8 mouse cellular contexts compared by ENCODE assay signal in the genomic region with DNA sequence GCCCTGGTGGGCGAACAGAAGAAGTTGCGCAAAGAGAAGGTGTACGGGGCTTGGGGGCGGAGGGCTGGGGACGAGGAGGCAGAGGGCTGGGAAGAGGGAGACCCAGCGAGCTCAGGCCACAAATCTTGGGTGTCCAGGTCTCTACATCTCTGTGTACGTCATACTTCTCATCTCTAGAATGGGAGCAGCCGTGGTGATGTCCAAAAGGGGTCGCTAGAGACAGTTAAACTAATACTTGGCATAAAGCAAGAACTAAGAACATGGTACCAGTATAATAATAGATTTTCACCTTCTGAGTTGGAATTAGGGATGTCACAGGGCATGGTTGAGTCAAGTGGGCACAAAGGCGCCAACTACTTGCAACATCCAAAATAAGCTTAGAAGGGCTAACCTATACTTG. TPM values are rescaled to one million over a fixed set of nuclear protein-coding genes. Genes with fewer than 3 reads are reported as not detected.
DNase-seq lines count a peak whose midpoint lies in the region; ATAC-seq and TF ChIP-seq lines count a peak whose summit lies in the region.

No protein-coding gene starts in this region.

- peak overlapping the region; percentile 66 for H3K9ac ChIP-seq in heart, embryonic 13.5 days
- H3K9ac ChIP-seq in ES-E14 (ENCODE audit: insufficient read depth, low read depth, low read length, poor library complexity, severe bottlenecking), result 0 out of 2 replicates have a peak overlapping the region, but pooled peaks have one; percentile 1
- H3K9ac ChIP-seq in forebrain, postnatal 0 days, result peak overlapping the region; percentile 26; the same call in 1 of the 2 replicates
- peak overlapping the region; percentile 51; the same call in 1 of the 2 replicates for H3K9ac ChIP-seq in midbrain, embryonic 11.5 days (ENCODE audit: low read length)

- ATAC-seq in heart, embryonic 13.5 days (ENCODE audit: extremely low read depth, insufficient number of reproducible peaks, low FRiP score, low TSS enrichment), result no peak
- 0 out of 2 replicates have a peak, but pooled peaks have one; percentile 14 for ATAC-seq in forebrain, postnatal 0 days
- no peak for ATAC-seq in midbrain, embryonic 11.5 days (ENCODE audit: low FRiP score)

- in situ Hi-C loops in ES-E14 (cut with MboI; ENCODE audit: low sequenced_read_pairs in 2 of 2, unreplicated experiment in 2 of 2), result no loop called here

- H3K27me3 ChIP-seq in heart, embryonic 13.5 days (replicated peaks), result peaks cover 99% of the 10 kb centered on the region
- H3K27me3 ChIP-seq in forebrain, postnatal 0 days (ENCODE audit: insufficient read depth, low read length), result peaks cover 10% of the 10 kb centered on the region; the same call in 1 of the 2 replicates
- H3K27me3 ChIP-seq in midbrain, embryonic 11.5 days (ENCODE audit: control insufficient read depth, insufficient read depth, low read length), result peaks cover 43% of the 10 kb centered on the region

- no peak overlapping the region for H3K27ac ChIP-seq in heart, embryonic 13.5 days (replicated peaks)
- H3K27ac ChIP-seq in ES-E14 (ENCODE audit: insufficient read depth, low read depth, low read length, poor library complexity, severe bottlenecking), result no peak overlapping the region
- no peak overlapping the region for H3K27ac ChIP-seq in forebrain, postnatal 0 days (ENCODE audit: low read depth, low read length)
- no peak overlapping the region for H3K27ac ChIP-seq in midbrain, embryonic 11.5 days (ENCODE audit: low read depth, low read length)
- no peak overlapping the region for H3K27ac ChIP-seq in gastrocnemius, adult 2 months

- 41% methylated on average over 10 of the region's 10 CpGs for WGBS in heart, embryonic 13.5 days
- WGBS in forebrain, postnatal 0 days, result 53% methylated on average over 10 of the region's 10 CpGs
- WGBS in midbrain, embryonic 11.5 days, result 50% methylated on average over 10 of the region's 10 CpGs

- intact Hi-C loops in gastrocnemius, adult 2 months (cut with DNase I), result no loop called here

- H3K4me2 ChIP-seq in heart, embryonic 13.5 days, result peak overlapping the region; percentile 65
- peak overlapping the region; percentile 54 for H3K4me2 ChIP-seq in forebrain, postnatal 0 days (ENCODE audit: low read depth)
- peak overlapping the region; percentile 41 for H3K4me2 ChIP-seq in midbrain, embryonic 11.5 days

- peaks cover 17% of the 10 kb centered on the region for H3K4me1 ChIP-seq in heart, embryonic 13.5 days
- H3K4me1 ChIP-seq in ES-E14 (ENCODE audit: control insufficient read depth in 2 of 2, insufficient read depth in 2 of 2, low read length in 2 of 2, poor library complexity in 1 of 2), result peaks cover 9% of the 10 kb centered on the region in 2 experiments; a peak in 2 of 4 replicates
- no peaks in the 10 kb centered on the region for H3K4me1 ChIP-seq in forebrain, postnatal 0 days (ENCODE audit: insufficient read depth)
- H3K4me1 ChIP-seq in midbrain, embryonic 11.5 days (ENCODE audit: control insufficient read depth, insufficient read depth, low read length), result peaks cover 13% of the 10 kb centered on the region

- no peaks in the 10 kb centered on the region for H3K9me3 ChIP-seq in heart, embryonic 13.5 days
- no peaks in the 10 kb centered on the region for H3K9me3 ChIP-seq in ES-E14 (ENCODE audit: control insufficient read depth, insufficient read depth, low read depth, low read length)
- no peaks in the 10 kb centered on the region for H3K9me3 ChIP-seq in forebrain, postnatal 0 days (ENCODE audit: low read length)
- no peaks in the 10 kb centered on the region for H3K9me3 ChIP-seq in midbrain, embryonic 11.5 days (ENCODE audit: control insufficient read depth, low read length)

- DNase-seq in heart, adult 9 months (ENCODE audit: low spot score in 2 of 2), result no peak
- DNase-seq in ES-E14 (ENCODE audit: low read depth, low spot score), result no peak
- no peak for DNase-seq in forebrain, postnatal 0 days
- DNase-seq in midbrain, embryonic 11.5 days (ENCODE audit: low spot score, missing footprints), result no peak
- DNase-seq in gastrocnemius, adult 2 months, result no peak
- DNase-seq in cerebellum, adult 11 months, result no peak
- DNase-seq in lung, postnatal 36 days, result no peak

- H3K36me3 ChIP-seq in heart, embryonic 13.5 days, result no peaks in the 10 kb centered on the region
- H3K36me3 ChIP-seq in ES-E14 (ENCODE audit: control insufficient read depth, insufficient read depth, low read length, poor library complexity, severe bottlenecking), result no peaks in the 10 kb centered on the region
- no peaks in the 10 kb centered on the region for H3K36me3 ChIP-seq in forebrain, postnatal 0 days (ENCODE audit: insufficient read depth)
- H3K36me3 ChIP-seq in midbrain, embryonic 11.5 days (ENCODE audit: control insufficient read depth, insufficient read depth, low read length), result 0 out of 2 replicates have a peak, but pooled peaks cover under 1% of the 10 kb centered on the region

- H3K4me3 ChIP-seq in heart, embryonic 13.5 days, result peak overlapping the region; percentile 44
- H3K4me3 ChIP-seq in ES-E14 (ENCODE audit: insufficient read depth in 1 of 2, low read depth in 1 of 2, low read length in 2 of 2, poor library complexity in 1 of 2, severe bottlenecking in 1 of 2), result peak overlapping the region; percentile 38 to 58; a peak in 3 of 4 replicates
- peak overlapping the region; percentile 26 for H3K4me3 ChIP-seq in forebrain, postnatal 0 days (ENCODE audit: low read depth, low read length)
- H3K4me3 ChIP-seq in midbrain, embryonic 11.5 days (ENCODE audit: low read depth, low read length), result peak overlapping the region; percentile 20; the same call in 1 of the 2 replicates
- no peak overlapping the region for H3K4me3 ChIP-seq in gastrocnemius, adult 2 months

- peak; percentile 40 for TF ChIP-seq CTCF in forebrain, postnatal 0 days (IDR thresholded peaks at IDR 0.05; ENCODE audit: low read depth)
- TF ChIP-seq CTCF in gastrocnemius, adult 2 months (IDR thresholded peaks at IDR 0.05), result no peak

TF ChIP-seq in ES-E14, 5 proteins besides CTCF, POLR2A, EP300 and RAD21:
- TF ChIP-seq HCFC1 (IDR thresholded peaks at IDR 0.05; ENCODE audit: borderline replicate concordance, insufficient read depth, low read length) (no peak), MAFK (IDR thresholded peaks at IDR 0.05; ENCODE audit: insufficient read depth, low read depth, low read length) (no peak), ZNF384 (IDR thresholded peaks at IDR 0.05; ENCODE audit: low read depth, low read length) (no peak), ZC3H11A (IDR thresholded peaks at IDR 0.05; ENCODE audit: borderline replicate concordance, low read depth, low read length) (no peak), CHD2 (IDR thresholded peaks at IDR 0.05; ENCODE audit: low read depth, low read length) (no peak)

RNA-seq across cellular contexts. Expression of a gene that starts 9.9 kb away (rescaled TPM):
- polyA plus RNA-seq in heart, embryonic 13.5 days (2015; fragmentation: Nextera tagmentation; extraction: Ambion mirVana), result 0.24 TPM in 1 of 2 replicates, not detected in the other
- total RNA-seq in ES-E14 (2012; rRNA removed), result 1.6 and 1.7 TPM in 2 replicates
- 28.2 and 29.1 TPM in 2 replicates for total RNA-seq in forebrain, postnatal 0 days (2014; rRNA removed)
- polyA plus RNA-seq in forebrain, postnatal 0 days (2015; fragmentation: Nextera tagmentation; extraction: Ambion mirVana), result 12.0 and 20.1 TPM in 2 replicates
- 65.3 and 70.2 TPM in 2 replicates for polyA plus RNA-seq in midbrain, embryonic 11.5 days (2014; fragmentation: Nextera tagmentation; extraction: Ambion mirVana)
- total RNA-seq in gastrocnemius, adult 2 months (2021), result not detected

RNA-seq across cellular contexts. Expression of a gene that starts 12.8 kb away (rescaled TPM):
- not detected in 2 replicates for polyA plus RNA-seq in heart, embryonic 13.5 days (2015; fragmentation: Nextera tagmentation; extraction: Ambion mirVana)
- total RNA-seq in ES-E14 (2012; rRNA removed), result 0.27 TPM in 1 of 2 replicates, not detected in the other
- total RNA-seq in forebrain, postnatal 0 days (2014; rRNA removed), result not detected in 2 replicates
- not detected in 2 replicates for polyA plus RNA-seq in forebrain, postnatal 0 days (2015; fragmentation: Nextera tagmentation; extraction: Ambion mirVana)
- polyA plus RNA-seq in midbrain, embryonic 11.5 days (2014; fragmentation: Nextera tagmentation; extraction: Ambion mirVana), result 0.12 TPM in 1 of 2 replicates, not detected in the other
- not detected for total RNA-seq in gastrocnemius, adult 2 months (2021)

RNA-seq across cellular contexts. Expression of a gene that starts 20.7 kb away (rescaled TPM):
- 0.17 TPM in 1 of 2 replicates, not detected in the other for polyA plus RNA-seq in heart, embryonic 13.5 days (2015; fragmentation: Nextera tagmentation; extraction: Ambion mirVana)
- total RNA-seq in ES-E14 (2012; rRNA removed), result 0.90 and 1.1 TPM in 2 replicates
- 3.2 TPM in 2 replicates for total RNA-seq in forebrain, postnatal 0 days (2014; rRNA removed)
- 0.57 and 0.79 TPM in 2 replicates for polyA plus RNA-seq in forebrain, postnatal 0 days (2015; fragmentation: Nextera tagmentation; extraction: Ambion mirVana)
- 0.61 and 0.94 TPM in 2 replicates for polyA plus RNA-seq in midbrain, embryonic 11.5 days (2014; fragmentation: Nextera tagmentation; extraction: Ambion mirVana)
- total RNA-seq in gastrocnemius, adult 2 months (2021), result under 1 TPM; 0.54 to 0.56 TPM

RNA-seq across cellular contexts. Expression of a gene that starts 58.7 kb away (rescaled TPM):
- polyA plus RNA-seq in heart, embryonic 13.5 days (2015; fragmentation: Nextera tagmentation; extraction: Ambion mirVana), result 0.13 and 0.36 TPM in 2 replicates
- total RNA-seq in ES-E14 (2012; rRNA removed), result 0.71 and 2.6 TPM in 2 replicates
- total RNA-seq in forebrain, postnatal 0 days (2014; rRNA removed), result 4.7 and 8.9 TPM in 2 replicates
- polyA plus RNA-seq in forebrain, postnatal 0 days (2015; fragmentation: Nextera tagmentation; extraction: Ambion mirVana), result 3.1 and 4.4 TPM in 2 replicates
- 1.2 and 1.3 TPM in 2 replicates for polyA plus RNA-seq in midbrain, embryonic 11.5 days (2014; fragmentation: Nextera tagmentation; extraction: Ambion mirVana)
- total RNA-seq in gastrocnemius, adult 2 months (2021), result under 1 TPM; 0.08 to 0.14 TPM

Comparison
In these comparisons a context has a peak if more than half of its experiments do, and no peak if none do; other contexts are left out.
1. H3K9ac ChIP-seq: peak in every context shown above with its lines; median percentile 66 in heart, embryonic 13.5 days; 51 in midbrain, embryonic 11.5 days; 26 in forebrain, postnatal 0 days; 1 in ES-E14.
2. RNA of a gene that starts 9.9 kb away (total RNA-seq): 28.2 to 29.1 TPM in forebrain, postnatal 0 days; 1.6 to 1.7 TPM in ES-E14 and not detected in gastrocnemius, adult 2 months; every median in the first group is over 10 times any median in the second.
3. Peak in every context shown above with its lines, with median percentiles within 50 percentile points of each other: H3K4me2 ChIP-seq.